Mouse (Mus musculus): ENCODE results near the gene Ticam1.

GRCm38 (mm10) chr17:56278340-56278739 is 1.8 kb upstream of the Ticam1 start:
- no peak for TF ChIP-seq CTCF (conservative IDR thresholded peaks at IDR 0.05; ENCODE audit: low read length)
- TF ChIP-seq NANOG (IDR thresholded peaks at IDR 0.05; ENCODE audit: borderline replicate concordance, low read length) = no peak
- no peak for TF ChIP-seq POU5F1 (IDR thresholded peaks at IDR 0.05; ENCODE audit: borderline replicate concordance, low read length)
